Mouse (Mus musculus) intestine, postnatal 0 days (tissue): ENCODE measurements around the gene Pkd1l3. TPM values are rescaled to one million over a fixed set of nuclear protein-coding genes. Genes with fewer than 3 reads are reported as not detected.

Experiments
- ATAC-seq: fragments of 200-750 bp; cut with Nextera tagmentation; 2 replicates; pipeline ENCODE4 v1.8.0; 2017; ENCODE audit warnings: mild to moderate bottlenecking, moderate TSS enrichment, moderate library complexity
- H3K27ac ChIP-seq: fragments of 300-500 bp; sonication (generic); 2 replicates; pipeline ENCODE4 v1.5.1; 2014; ENCODE audit warnings: mild to moderate bottlenecking, low read depth, low read length, moderate library complexity
- H3K27me3 ChIP-seq: fragments of 300-500 bp; sonication (generic); replicated peaks from 2 replicates; pipeline ENCODE4 v1.6.1; 2014; ENCODE audit warnings: low read length, mixed read lengths; ENCODE audit not compliant: control insufficient read depth, insufficient read depth
- H3K36me3 ChIP-seq: fragments of 300-500 bp; sonication (generic); 2 replicates; pipeline ENCODE4 v1.6.1; 2014; ENCODE audit warnings: mild to moderate bottlenecking, moderate library complexity; ENCODE audit not compliant: control insufficient read depth, insufficient read depth
- H3K4me1 ChIP-seq: fragments of 300-500 bp; sonication (generic); replicated peaks from 2 replicates; pipeline ENCODE4 v1.6.1; 2014; ENCODE audit warnings: antibody characterized with exemption, low read length, mixed read lengths; ENCODE audit not compliant: control insufficient read depth, insufficient read depth
- H3K4me2 ChIP-seq: fragments of 300-500 bp; sonication (generic); replicated peaks from 2 replicates; pipeline ENCODE4 v1.6.1; 2014; ENCODE audit warnings: low read depth, mild to moderate bottlenecking, moderate library complexity
- H3K4me3 ChIP-seq: fragments of 300-500 bp; sonication (generic); 2 replicates; pipeline ENCODE4 v1.5.1; 2014; ENCODE audit warnings: low read depth, low read length
- H3K9ac ChIP-seq: fragments of 300-500 bp; sonication (generic); 2 replicates; pipeline ENCODE4 v1.6.1; 2014; ENCODE audit warnings: mild to moderate bottlenecking, low read depth, low read length
- H3K9me3 ChIP-seq: fragments of 300-500 bp; sonication (generic); 2 replicates; pipeline ENCODE4 v1.6.1; 2016; ENCODE audit warnings: mixed run types; ENCODE audit not compliant: control insufficient read depth
- CTCF ChIP-seq: sonication (generic); IDR thresholded peaks from 2 replicates; pipeline ENCODE4 v1.5.1; 2016; ENCODE audit warnings: low read depth, mild to moderate bottlenecking, control low read depth, antibody characterized with exemption, moderate library complexity
- WGBS: fragments of 180-500 bp; shearing (Covaris S2); extraction: QIAGEN DNeasy Blood & Tissue Kit; methylation state at CpG from one replicate; pipeline ENCODE4 v1.1.7; 2014; 5-methylcytosine and 5-hydroxymethylcytosine counted together
- polyA plus RNA-seq: library from polyadenylated mRNA; unstranded; fragments of >200 nt; fragmentation: Nextera tagmentation; extraction: Ambion mirVana; gene quantifications from 2 replicates; pipeline ENCODE4 v1.2.1, GENCODE M21; 2015

Pkd1l3 gene
- polyA plus RNA-seq, 1 experiment from 2014 or later = not detected

GRCm38 (mm10) chr8:109641236-109641635 lies 26.9 kb downstream of the Pkd1l3 start:
- no peaks in the 10 kb centered on the region for H3K4me1 ChIP-seq
- H3K27me3 ChIP-seq = no peaks in the 10 kb centered on the region
- WGBS = 79% methylated on average over 5 of the region's 5 CpGs
- TF ChIP-seq CTCF = no peak
- no peaks in the 10 kb centered on the region for H3K9me3 ChIP-seq
- H3K4me3 ChIP-seq = no peak overlapping the region
- no peak for ATAC-seq
- no peaks in the 10 kb centered on the region for H3K36me3 ChIP-seq
- H3K27ac ChIP-seq = no peak overlapping the region
- no peak overlapping the region for H3K9ac ChIP-seq
- no peak overlapping the region for H3K4me2 ChIP-seq

- no peak overlapping the region for H3K4me2 ChIP-seq
- H3K4me3 ChIP-seq = no peak overlapping the region
- no peaks in the 10 kb centered on the region for H3K27me3 ChIP-seq
- no peaks in the 10 kb centered on the region for H3K4me1 ChIP-seq
- no peak for TF ChIP-seq CTCF
- no peaks in the 10 kb centered on the region for H3K9me3 ChIP-seq
- H3K36me3 ChIP-seq = no peaks in the 10 kb centered on the region
- 81% methylated on average over 11 of the region's 11 CpGs for WGBS
- H3K9ac ChIP-seq = no peak overlapping the region
- ATAC-seq = no peak
- no peak overlapping the region for H3K27ac ChIP-seq
Measured at GRCm38 (mm10) chr8:109647331-109647730, 33.0 kb downstream of the Pkd1l3 start.

GRCm38 (mm10) chr8:109648469-109648868 lies 34.2 kb downstream of the Pkd1l3 start:
- Histone ChIP-seq H3K9me3 (no peaks in the 10 kb centered on the region), H3K4me3 (no peak overlapping the region), H3K4me2 (no peak overlapping the region), H3K9ac (no peak overlapping the region), H3K36me3 (no peaks in the 10 kb centered on the region), H3K27ac (no peak overlapping the region), H3K27me3 (no peaks in the 10 kb centered on the region), H3K4me1 (no peaks in the 10 kb centered on the region)
- no peak for ATAC-seq
- no peak for TF ChIP-seq CTCF
- 33% methylated on average over 7 of the region's 7 CpGs for WGBS

DNA sequence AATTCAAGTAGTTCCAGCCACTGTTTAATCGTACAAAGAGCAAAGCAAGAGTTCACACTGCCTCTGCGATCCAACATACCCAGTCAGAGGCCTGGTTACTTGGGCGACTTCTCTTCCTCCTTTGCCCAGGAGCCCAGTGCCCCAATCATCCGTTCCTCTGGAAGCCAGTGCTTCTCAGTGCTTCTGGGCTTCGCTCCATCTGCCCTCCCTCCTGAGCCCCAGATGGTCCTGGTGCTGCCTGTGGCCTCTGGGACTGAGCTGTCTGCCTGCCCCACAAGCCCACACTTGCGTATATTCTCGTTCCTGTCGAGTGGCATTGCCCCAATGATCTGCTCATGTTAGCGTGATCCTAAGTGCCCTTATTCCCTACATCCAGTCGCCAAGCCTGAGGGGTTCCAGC lies 36.5 kb downstream of the Pkd1l3 start:
- no peak overlapping the region for H3K4me2 ChIP-seq
- ATAC-seq = no peak
- H3K4me3 ChIP-seq = no peak overlapping the region
- H3K9me3 ChIP-seq = no peaks in the 10 kb centered on the region
- no peak for TF ChIP-seq CTCF
- 75% methylated on average over 10 of the region's 10 CpGs for WGBS
- H3K27me3 ChIP-seq = no peaks in the 10 kb centered on the region
- no peaks in the 10 kb centered on the region for H3K36me3 ChIP-seq
- no peak overlapping the region for H3K27ac ChIP-seq
- H3K9ac ChIP-seq = no peak overlapping the region
- H3K4me1 ChIP-seq = no peaks in the 10 kb centered on the region

DNA sequence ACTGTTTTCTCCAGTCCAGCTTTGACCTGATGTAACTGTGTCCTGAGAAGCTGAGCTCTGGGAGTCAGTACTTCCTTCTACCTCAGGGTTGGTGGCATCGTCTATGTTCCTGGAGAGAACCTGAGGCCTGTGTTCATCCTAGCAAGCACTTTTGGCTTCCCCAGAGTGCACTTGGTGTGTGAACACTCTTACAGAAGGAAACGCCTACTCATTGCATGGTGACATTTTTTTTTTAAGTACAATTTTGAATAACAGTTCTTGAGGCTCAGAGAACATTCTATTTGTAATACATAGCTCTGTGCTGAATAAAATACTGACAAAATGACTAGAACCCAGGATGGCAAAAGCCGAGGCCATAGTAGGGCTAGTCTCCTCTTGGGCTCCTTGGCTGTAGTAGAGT lies 42.5 kb downstream of the Pkd1l3 start:
- H3K4me1 ChIP-seq = no peaks in the 10 kb centered on the region
- no peak for TF ChIP-seq CTCF
- H3K27ac ChIP-seq = no peak overlapping the region
- H3K27me3 ChIP-seq = no peaks in the 10 kb centered on the region
- H3K36me3 ChIP-seq = no peaks in the 10 kb centered on the region
- no peak for ATAC-seq
- WGBS = 88% methylated on average over 3 of the region's 3 CpGs
- no peak overlapping the region for H3K9ac ChIP-seq
- no peaks in the 10 kb centered on the region for H3K9me3 ChIP-seq
- H3K4me2 ChIP-seq = no peak overlapping the region
- H3K4me3 ChIP-seq = no peak overlapping the region

GRCm38 (mm10) chr8:109662328-109662727 lies 48.0 kb downstream of the Pkd1l3 start:
- no peak for TF ChIP-seq CTCF
- peaks cover 4% of the 10 kb centered on the region; the same call in 1 of the 2 replicates for H3K36me3 ChIP-seq
- no peak overlapping the region for H3K4me3 ChIP-seq
- no peak overlapping the region for H3K27ac ChIP-seq
- no peak overlapping the region for H3K9ac ChIP-seq
- no peaks in the 10 kb centered on the region for H3K27me3 ChIP-seq
- ATAC-seq = no peak
- no peaks in the 10 kb centered on the region for H3K4me1 ChIP-seq
- 74% methylated on average over 3 of the region's 3 CpGs for WGBS
- no peak overlapping the region for H3K4me2 ChIP-seq
- no peaks in the 10 kb centered on the region for H3K9me3 ChIP-seq

DNA sequence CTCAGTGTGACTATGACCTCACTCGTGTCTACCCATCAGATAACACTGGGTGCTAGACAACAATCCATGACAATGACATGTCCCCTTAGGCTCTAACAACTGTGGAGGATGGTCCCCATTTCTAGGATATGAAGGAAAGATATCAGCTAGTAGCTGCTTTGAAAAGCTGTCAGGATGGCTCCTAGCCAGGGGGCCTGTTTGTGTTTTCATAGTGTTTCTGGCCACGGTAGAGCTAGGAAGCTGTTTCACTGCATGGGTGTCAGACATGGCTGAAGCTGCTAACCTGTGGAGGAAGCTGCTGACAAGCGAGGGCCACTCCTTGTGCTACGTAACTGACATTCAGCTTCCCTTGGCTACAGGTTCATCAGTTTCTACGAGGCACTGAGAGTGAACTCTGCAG lies 52.3 kb downstream of the Pkd1l3 start:
- Histone ChIP-seq H3K4me3 (no peak overlapping the region), H3K27ac (no peak overlapping the region), H3K9ac (no peak overlapping the region), H3K4me2 (no peak overlapping the region), H3K4me1 (no peaks in the 10 kb centered on the region), H3K27me3 (no peaks in the 10 kb centered on the region), H3K9me3 (no peaks in the 10 kb centered on the region), H3K36me3 (peaks cover 31% of the 10 kb centered on the region)
- no peak for TF ChIP-seq CTCF
- 76% methylated on average over 5 of the region's 5 CpGs for WGBS
- ATAC-seq = no peak
